Mouse (Mus musculus): ENCODE measurements around the gene Agap3. TPM values are rescaled to one million over a fixed set of nuclear protein-coding genes. Genes with fewer than 3 reads are reported as not detected.

Agap3 gene
- total and polyA plus RNA-seq, 3 experiments: 116 to 203 (median 138) TPM

DNA sequence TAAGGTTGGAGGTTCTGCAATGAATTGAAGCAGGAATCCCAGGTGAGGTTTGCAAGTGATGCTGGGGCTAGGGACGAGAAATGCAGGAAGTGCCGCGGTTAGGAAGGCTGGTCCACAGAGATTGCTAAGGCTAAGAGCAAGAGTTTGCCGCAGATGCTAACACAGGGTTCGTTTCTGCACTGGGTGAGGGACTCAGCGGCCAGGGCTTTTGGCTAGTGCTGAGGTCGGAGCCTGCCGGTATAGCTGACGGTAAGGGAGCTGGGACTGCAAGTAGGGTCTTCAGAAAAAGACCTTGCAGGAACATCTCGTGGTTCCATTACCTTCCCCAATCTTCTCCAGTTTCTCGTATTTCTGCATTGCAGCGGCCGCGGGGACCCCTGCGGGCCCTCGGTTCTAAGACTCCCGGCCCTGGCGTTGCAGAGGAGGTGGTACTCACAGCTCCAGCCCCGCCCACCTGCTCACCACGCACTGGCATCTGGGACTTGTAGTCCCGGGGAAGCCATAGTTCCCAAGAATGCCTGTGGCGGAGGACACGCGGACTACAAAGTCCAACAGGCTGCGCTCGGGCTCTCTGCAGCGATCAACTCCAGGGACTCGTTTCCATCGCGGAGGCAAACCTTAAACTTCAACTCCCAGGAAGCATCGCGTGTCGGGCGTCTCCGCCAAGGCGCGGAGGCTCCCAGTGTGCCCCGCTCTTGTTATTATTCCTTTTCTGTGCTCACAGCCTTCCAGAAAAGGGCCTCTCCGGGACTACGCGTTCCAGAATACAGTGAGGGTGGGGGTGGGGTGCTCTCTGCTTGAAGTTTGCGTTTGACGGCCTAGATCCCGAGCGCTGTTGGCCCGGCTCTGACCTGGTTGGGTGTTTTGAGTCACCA, 28.6 kb upstream of the Agap3 start, which contains the start of the genes Cdk5 and Slc4a2:
Cdk5 (minus strand) TSS at position 402 of the 875 bp plus-strand sequence.
Slc4a2 (plus strand) TSS at position 709 of the 875 bp plus-strand sequence.
- peaks cover 6 to 22% of the 10 kb centered on the region in 2 experiments for H3K4me1 ChIP-seq (ENCODE audit: control insufficient read depth in 1 of 2, insufficient read depth in 2 of 2, low read length in 2 of 2)
- no peaks in the 10 kb centered on the region for H3K27me3 ChIP-seq (ENCODE audit: control insufficient read depth in 1 of 2, insufficient read depth in 2 of 2, low read length in 2 of 2)
- peak; percentile 100 for DNase-seq (ENCODE audit: low read depth, low spot score)
- H3K9ac ChIP-seq (ENCODE audit: control insufficient read depth, low read depth, low read length, poor library complexity, severe bottlenecking): peak within 1 kb of the TSS; percentile 78
- H3K4me3 ChIP-seq (ENCODE audit: control insufficient read depth in 1 of 2, insufficient read depth in 1 of 2, low read depth in 2 of 2, low read length in 2 of 2): peak within 1 kb of the TSS; percentile 70 to 73
- H3K27ac ChIP-seq (ENCODE audit: control insufficient read depth, low read depth, low read length): peak within 1 kb of the TSS; percentile 60
- H3K79me2 ChIP-seq (ENCODE audit: control insufficient read depth, insufficient read depth, low read length, poor library complexity): peaks cover 14% of the 10 kb centered on the region
- H3K9me3 ChIP-seq (replicated peaks; ENCODE audit: insufficient read depth, low read length): no peaks in the 10 kb centered on the region
- H3K36me3 ChIP-seq (ENCODE audit: control insufficient read depth in 1 of 2, insufficient read depth in 2 of 2, low read length in 2 of 2): peaks cover 0 to 17% of the 10 kb centered on the region in 2 experiments; a peak in 2 of 4 replicates
- TF ChIP-seq MEF2A (IDR thresholded peaks at IDR 0.05; ENCODE audit: extremely low read depth, insufficient replicate concordance, low read depth, low read length, poor library complexity, severe bottlenecking) (no peak), MYB (IDR thresholded peaks at IDR 0.05; ENCODE audit: low read depth, low read length) (no peak), ELF1 (IDR thresholded peaks at IDR 0.05; ENCODE audit: low read depth, low read length) (peak; percentile 87), MAZ (IDR thresholded peaks at IDR 0.05; ENCODE audit: low read depth, low read length) (peak; percentile 85), SMC3 (IDR thresholded peaks at IDR 0.05; ENCODE audit: low read depth, low read length) (0 out of 2 replicates have a peak, but pooled peaks have one; percentile 5), SIN3A (IDR thresholded peaks at IDR 0.05; ENCODE audit: low read length) (peak; percentile 98), BHLHE40 (IDR thresholded peaks at IDR 0.05; ENCODE audit: borderline replicate concordance, low read depth, low read length) (peak; percentile 52; the same call in 1 of the 2 replicates), ZNF384 (IDR thresholded peaks at IDR 0.05; ENCODE audit: low read depth, low read length) (no peak), POLR2AphosphoS2 (IDR thresholded peaks at IDR 0.05; ENCODE audit: low read length) (peak; percentile 88; the same call in 1 of the 2 replicates), MYC (IDR thresholded peaks at IDR 0.05; ENCODE audit: low read depth, low read length) (peak; percentile 95), MAFK (IDR thresholded peaks at IDR 0.05; ENCODE audit: borderline replicate concordance, low read depth, low read length) (no peak), NELFE (IDR thresholded peaks at IDR 0.05; ENCODE audit: low read depth, low read length) (peak; percentile 76), HCFC1 (IDR thresholded peaks at IDR 0.05; ENCODE audit: low read depth, low read length) (peak; percentile 96), GATA1 (IDR thresholded peaks at IDR 0.05; ENCODE audit: low read depth, low read length) (peak; percentile 41; the same call in 1 of the 2 replicates), EP300 (IDR thresholded peaks at IDR 0.05; ENCODE audit: low read depth in 1 of 2, low read length in 2 of 2) (0 out of 4 replicates have a peak, but pooled peaks of 1 of the 2 experiments have one; percentile 10), TBP (IDR thresholded peaks at IDR 0.05; ENCODE audit: low read depth, low read length) (peak; percentile 84), RAD21 (IDR thresholded peaks at IDR 0.05; ENCODE audit: low read depth, low read length) (no peak), POLR2A (IDR thresholded peaks at IDR 0.05; ENCODE audit: control insufficient read depth in 1 of 2, insufficient read depth in 1 of 2, low read depth in 1 of 2, low read length in 2 of 2, poor library complexity in 1 of 2) (peak; percentile 57 to 91), MXI1 (IDR thresholded peaks at IDR 0.05; ENCODE audit: low read depth, low read length) (peak; percentile 91), TCF12 (IDR thresholded peaks at IDR 0.05; ENCODE audit: low read depth, low read length) (peak; percentile 82), ZMIZ1 (IDR thresholded peaks at IDR 0.05; ENCODE audit: low read depth, low read length) (peak; percentile 85), POLR2AphosphoS5 (IDR thresholded peaks at IDR 0.05; ENCODE audit: borderline replicate concordance, low read depth, low read length) (no peak), GABPA (IDR thresholded peaks at IDR 0.05; ENCODE audit: low read depth, low read length) (peak; percentile 47; the same call in 1 of the 2 replicates), KAT2A (conservative IDR thresholded peaks at IDR 0.05; ENCODE audit: low read depth, low read length) (peak; percentile 99), USF2 (IDR thresholded peaks at IDR 0.05; ENCODE audit: borderline replicate concordance in 1 of 2, insufficient read depth in 1 of 2, low read depth in 1 of 2, low read length in 2 of 2) (no peak), USF1 (IDR thresholded peaks at IDR 0.05; ENCODE audit: low read depth, low read length) (peak; percentile 60), ZKSCAN1 (IDR thresholded peaks at IDR 0.05; ENCODE audit: low read depth, low read length) (no peak), CHD1 (IDR thresholded peaks at IDR 0.05; ENCODE audit: low read depth, low read length) (no peak), E2F4 (IDR thresholded peaks at IDR 0.05; ENCODE audit: borderline replicate concordance, low read depth, low read length) (peak; percentile 47; the same call in 1 of the 2 replicates), MAX (IDR thresholded peaks at IDR 0.05; ENCODE audit: low read length) (peak; percentile 72; the same call in 1 of the 2 replicates), ZC3H11A (IDR thresholded peaks at IDR 0.05; ENCODE audit: low read depth, low read length) (no peak), NRF1 (IDR thresholded peaks at IDR 0.05; ENCODE audit: insufficient read depth, low read depth, low read length, poor library complexity, severe bottlenecking) (peak; percentile 63), RCOR1 (IDR thresholded peaks at IDR 0.05; ENCODE audit: low read depth, low read length) (0 out of 2 replicates have a peak, but pooled peaks have one; percentile 23), JUND (IDR thresholded peaks at IDR 0.05; ENCODE audit: low read depth, low read length) (no peak), CTCF (IDR thresholded peaks at IDR 0.05 in 2 of 3, conservative IDR thresholded peaks at IDR 0.05 in 1 of 3; ENCODE audit: control insufficient read depth in 1 of 3, insufficient read depth in 1 of 3, low read depth in 2 of 3, low read length in 3 of 3, poor library complexity in 1 of 3, severe bottlenecking in 1 of 3) (no peak)
